Mouse (Mus musculus): ENCODE measurements at regions not wholly inside any gene's neighbourhood (a gene's known extent, or its start where the extent isn't known, plus 50 kb on each side); places are given as distances from the start of the nearest gene placed in this dataset.

- no peak for DNase-seq
Measured at GRCm38 (mm10) chr16:46807476-46807875, 309.2 kb upstream of the Nectin3 start.

GRCm38 (mm10) chr16:46776367-46776766 lies 278.0 kb upstream of the Nectin3 start:
- DNase-seq = no peak

GRCm38 (mm10) chr16:46769383-46769782 lies 271.1 kb upstream of the Nectin3 start:
- DNase-seq = no peak

- no peak for DNase-seq
Measured at GRCm38 (mm10) chr16:46768376-46768775, 270.1 kb upstream of the Nectin3 start.

GRCm38 (mm10) chr16:46735140-46735539 lies 236.8 kb upstream of the Nectin3 start:
- DNase-seq = no peak

GRCm38 (mm10) chr16:46728424-46728823 lies 230.1 kb upstream of the Nectin3 start:
- no peak for DNase-seq

GRCm38 (mm10) chr16:46723660-46724059 lies 225.3 kb upstream of the Nectin3 start:
- no peak for DNase-seq

GRCm38 (mm10) chr16:46679787-46680186 lies 181.5 kb upstream of the Nectin3 start:
- DNase-seq = no peak

GRCm38 (mm10) chr16:46669590-46669989 lies 171.3 kb upstream of the Nectin3 start:
- DNase-seq = no peak

GRCm38 (mm10) chr16:46665566-46665965 lies 167.2 kb upstream of the Nectin3 start:
- no peak for DNase-seq

GRCm38 (mm10) chr16:46663008-46663407 lies 164.7 kb upstream of the Nectin3 start:
- DNase-seq = no peak

- no peak for DNase-seq
Measured at GRCm38 (mm10) chr16:46655041-46655440, 156.7 kb upstream of the Nectin3 start.

GRCm38 (mm10) chr16:46625807-46626206 lies 127.5 kb upstream of the Nectin3 start:
- DNase-seq = no peak

GRCm38 (mm10) chr16:46623246-46623645 lies 124.9 kb upstream of the Nectin3 start:
- no peak for DNase-seq

- no peak for DNase-seq
Measured at GRCm38 (mm10) chr16:46619871-46620270, 121.5 kb upstream of the Nectin3 start.

GRCm38 (mm10) chr16:46617544-46618335 lies 119.4 kb upstream of the Nectin3 start:
- DNase-seq = no peak

GRCm38 (mm10) chr16:46616606-46617005 lies 118.3 kb upstream of the Nectin3 start:
- no peak for DNase-seq

- no peak for DNase-seq
Measured at GRCm38 (mm10) chr16:46613062-46613818, 114.9 kb upstream of the Nectin3 start.

GRCm38 (mm10) chr16:46605879-46606203 lies 107.5 kb upstream of the Nectin3 start:
- no peak for DNase-seq

GRCm38 (mm10) chr16:46605001-46605878 lies 106.9 kb upstream of the Nectin3 start:
- no peak for DNase-seq

GRCm38 (mm10) chr16:46592618-46593253 lies 94.4 kb upstream of the Nectin3 start:
- DNase-seq = no peak

- no peak for DNase-seq
Measured at GRCm38 (mm10) chr16:46587056-46587455, 88.7 kb upstream of the Nectin3 start.
